Mouse (Mus musculus) stomach, postnatal 0 days (tissue): Measurements from ENCODE around the gene Smc3.

Experiments used
- CTCF ChIP-seq: IDR thresholded peaks from 2 replicates; pipeline ENCODE4 v1.5.1; 2016; ENCODE audit warnings: antibody characterized with exemption, low read depth, mild to moderate bottlenecking, moderate library complexity
- EP300 ChIP-seq: optimal IDR thresholded peaks from 2 replicates; pipeline ENCODE3; 2016; ENCODE audit warnings: antibody characterized with exemption

- TF ChIP-seq CTCF, result no peak
- TF ChIP-seq EP300, result no peak
Measured at GRCm38 (mm10) chr19:53661938-53662722, 61.9 kb downstream of the Smc3 start.
